Mouse (Mus musculus): ENCODE measurements around the gene Mrpl24. TPM values are rescaled to one million over a fixed set of nuclear protein-coding genes. Genes with fewer than 3 reads are reported as not detected.

Gene Mrpl24
- polyA plus RNA-seq, 1 experiment: 207 TPM

DNA sequence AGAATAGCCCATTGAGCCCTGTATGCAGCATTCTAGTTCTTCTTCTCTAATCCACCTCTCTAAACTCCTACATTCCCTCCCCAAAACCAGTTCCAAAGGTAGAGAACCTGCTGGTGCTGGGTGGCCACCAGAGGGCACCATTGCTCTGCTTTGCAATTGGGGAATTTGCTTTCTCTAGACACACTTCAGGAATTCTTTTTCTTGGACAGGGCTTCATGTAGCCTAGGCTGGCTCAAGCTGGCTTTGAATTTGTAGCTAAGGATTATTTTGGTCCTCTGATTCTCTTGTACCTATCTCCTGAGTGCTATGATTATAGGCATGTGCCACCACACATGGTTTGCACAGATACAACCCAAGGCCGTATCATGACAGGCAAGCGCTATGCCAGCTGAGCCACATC, 16.5 kb downstream of the Mrpl24 start:
- Histone ChIP-seq H3K9ac (ENCODE audit: low read depth, poor library complexity, severe bottlenecking) (no peak overlapping the region), H3K27ac (ENCODE audit: insufficient read depth, low read length) (no peak overlapping the region), H3K4me1 (ENCODE audit: control insufficient read depth, insufficient read depth, low read length) (peaks cover 2% of the 10 kb centered on the region)

DNA sequence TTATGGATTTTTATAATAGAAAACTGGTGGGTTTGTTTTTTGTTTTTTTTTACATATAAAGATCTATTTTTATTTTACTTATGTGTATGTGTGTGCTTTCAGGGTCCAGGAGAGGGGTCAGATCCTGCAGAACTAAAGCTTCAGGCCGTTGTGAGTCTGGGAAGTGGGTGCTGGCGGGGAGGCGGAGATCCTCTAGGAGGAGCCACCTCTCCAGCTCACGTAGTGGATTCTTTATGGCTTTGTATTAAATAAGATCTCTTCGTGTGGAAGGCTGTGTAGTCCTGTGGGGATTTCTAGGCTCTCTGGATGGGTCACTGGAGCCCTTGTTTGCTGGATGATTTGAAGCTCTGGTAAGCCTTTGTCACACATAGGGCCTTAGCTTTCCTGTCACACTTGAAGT, 21.3 kb downstream of the Mrpl24 start:
- Histone ChIP-seq H3K36me3 (ENCODE audit: control insufficient read depth, insufficient read depth, low read length, poor library complexity, severe bottlenecking) (peaks cover 52% of the 10 kb centered on the region), H3K27ac (ENCODE audit: insufficient read depth, low read length) (no peak overlapping the region), H3K4me3 (ENCODE audit: low read depth, low read length) (no peak overlapping the region), H3K27me3 (ENCODE audit: control insufficient read depth, insufficient read depth, low read length, poor library complexity, severe bottlenecking) (no peaks in the 10 kb centered on the region), H3K9ac (ENCODE audit: low read depth, poor library complexity, severe bottlenecking) (no peak overlapping the region), H3K4me1 (ENCODE audit: control insufficient read depth, insufficient read depth, low read length) (peaks cover 7% of the 10 kb centered on the region), H3K9me3 (replicated peaks; ENCODE audit: control insufficient read depth, insufficient read depth, low read length, poor library complexity, severe bottlenecking) (no peaks in the 10 kb centered on the region)
- TF ChIP-seq POLR2A (IDR thresholded peaks at IDR 0.05; ENCODE audit: insufficient read depth, low read length) (no peak), EP300 (IDR thresholded peaks at IDR 0.05; ENCODE audit: insufficient read depth, low read depth, low read length) (no peak), CTCF (IDR thresholded peaks at IDR 0.05; ENCODE audit: low read depth, low read length) (no peak)

More for the DNA sequence above, 16.5 kb downstream of the Mrpl24 start:
- H3K9me3 ChIP-seq (replicated peaks; ENCODE audit: control insufficient read depth, insufficient read depth, low read length, poor library complexity, severe bottlenecking): no peaks in the 10 kb centered on the region
- H3K27me3 ChIP-seq (ENCODE audit: control insufficient read depth, insufficient read depth, low read length, poor library complexity, severe bottlenecking): no peaks in the 10 kb centered on the region
- peaks cover 67% of the 10 kb centered on the region for H3K36me3 ChIP-seq (ENCODE audit: control insufficient read depth, insufficient read depth, low read length, poor library complexity, severe bottlenecking)
- no peak overlapping the region for H3K4me3 ChIP-seq (ENCODE audit: low read depth, low read length)
- TF ChIP-seq POLR2A (IDR thresholded peaks at IDR 0.05; ENCODE audit: insufficient read depth, low read length): no peak
- peak; percentile 88 for TF ChIP-seq CTCF (IDR thresholded peaks at IDR 0.05; ENCODE audit: low read depth, low read length)

DNA sequence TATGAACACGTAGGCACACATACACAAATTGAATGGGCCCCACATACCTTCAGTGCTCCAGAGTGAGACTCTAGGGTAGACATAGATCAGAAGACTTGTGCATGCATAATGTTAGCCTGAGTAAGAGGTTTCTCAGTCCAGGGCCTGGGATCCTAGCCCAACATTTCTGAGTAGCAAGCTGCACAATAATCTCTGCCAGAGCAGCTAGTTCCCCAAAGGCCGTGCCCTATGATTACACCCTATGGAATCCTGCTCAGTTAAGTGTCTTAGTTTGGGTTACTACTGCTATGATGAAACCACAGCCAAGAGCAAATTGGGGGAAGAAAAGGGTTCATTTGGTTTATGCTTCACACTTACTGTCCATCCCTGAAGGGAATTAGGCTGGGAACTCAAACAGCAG, 23.2 kb downstream of the Mrpl24 start:
- peaks cover 46% of the 10 kb centered on the region for H3K36me3 ChIP-seq (ENCODE audit: control insufficient read depth, insufficient read depth, low read length, poor library complexity, severe bottlenecking)
- no peak overlapping the region for H3K4me3 ChIP-seq (ENCODE audit: low read depth, low read length)
- H3K27me3 ChIP-seq (ENCODE audit: control insufficient read depth, insufficient read depth, low read length, poor library complexity, severe bottlenecking): no peaks in the 10 kb centered on the region
- no peak for TF ChIP-seq EP300 (IDR thresholded peaks at IDR 0.05; ENCODE audit: insufficient read depth, low read depth, low read length)
- H3K9me3 ChIP-seq (replicated peaks; ENCODE audit: control insufficient read depth, insufficient read depth, low read length, poor library complexity, severe bottlenecking): no peaks in the 10 kb centered on the region
- peaks cover 9% of the 10 kb centered on the region for H3K4me1 ChIP-seq (ENCODE audit: control insufficient read depth, insufficient read depth, low read length)
- H3K9ac ChIP-seq (ENCODE audit: low read depth, poor library complexity, severe bottlenecking): no peak overlapping the region
- H3K27ac ChIP-seq (ENCODE audit: insufficient read depth, low read length): no peak overlapping the region

DNA sequence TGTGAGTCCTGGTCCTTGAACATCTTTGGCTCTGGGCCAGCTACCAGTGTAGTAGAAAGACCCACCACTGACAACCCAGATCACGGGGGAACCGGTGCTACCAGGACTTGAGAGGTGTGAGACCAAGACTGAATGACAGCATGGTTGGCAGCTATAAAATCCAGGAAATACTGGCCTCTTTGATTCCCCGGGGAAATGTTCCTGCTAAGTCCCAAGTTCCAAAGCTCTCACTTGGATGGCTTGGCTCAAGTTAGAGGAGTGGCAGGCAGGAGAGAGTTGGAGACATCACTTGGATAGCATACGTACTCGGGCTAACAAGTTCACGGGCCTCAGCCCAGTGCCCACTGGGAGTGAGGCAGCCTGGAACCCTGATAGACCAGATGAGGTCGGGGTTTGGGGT, 24.3 kb downstream of the Mrpl24 start:
- Histone ChIP-seq H3K9me3 (replicated peaks; ENCODE audit: control insufficient read depth, insufficient read depth, low read length, poor library complexity, severe bottlenecking) (no peaks in the 10 kb centered on the region), H3K27me3 (ENCODE audit: control insufficient read depth, insufficient read depth, low read length, poor library complexity, severe bottlenecking) (no peaks in the 10 kb centered on the region; the same call in 1 of the 2 replicates), H3K9ac (ENCODE audit: low read depth, poor library complexity, severe bottlenecking) (no peak overlapping the region), H3K4me1 (ENCODE audit: control insufficient read depth, insufficient read depth, low read length) (peaks cover 10% of the 10 kb centered on the region), H3K27ac (ENCODE audit: insufficient read depth, low read length) (no peak overlapping the region), H3K36me3 (ENCODE audit: control insufficient read depth, insufficient read depth, low read length, poor library complexity, severe bottlenecking) (peaks cover 35% of the 10 kb centered on the region), H3K4me3 (ENCODE audit: low read depth, low read length) (no peak overlapping the region)
- TF ChIP-seq CTCF (IDR thresholded peaks at IDR 0.05; ENCODE audit: low read depth, low read length) (no peak), POLR2A (IDR thresholded peaks at IDR 0.05; ENCODE audit: insufficient read depth, low read length) (no peak), EP300 (IDR thresholded peaks at IDR 0.05; ENCODE audit: insufficient read depth, low read depth, low read length) (no peak)

DNA sequence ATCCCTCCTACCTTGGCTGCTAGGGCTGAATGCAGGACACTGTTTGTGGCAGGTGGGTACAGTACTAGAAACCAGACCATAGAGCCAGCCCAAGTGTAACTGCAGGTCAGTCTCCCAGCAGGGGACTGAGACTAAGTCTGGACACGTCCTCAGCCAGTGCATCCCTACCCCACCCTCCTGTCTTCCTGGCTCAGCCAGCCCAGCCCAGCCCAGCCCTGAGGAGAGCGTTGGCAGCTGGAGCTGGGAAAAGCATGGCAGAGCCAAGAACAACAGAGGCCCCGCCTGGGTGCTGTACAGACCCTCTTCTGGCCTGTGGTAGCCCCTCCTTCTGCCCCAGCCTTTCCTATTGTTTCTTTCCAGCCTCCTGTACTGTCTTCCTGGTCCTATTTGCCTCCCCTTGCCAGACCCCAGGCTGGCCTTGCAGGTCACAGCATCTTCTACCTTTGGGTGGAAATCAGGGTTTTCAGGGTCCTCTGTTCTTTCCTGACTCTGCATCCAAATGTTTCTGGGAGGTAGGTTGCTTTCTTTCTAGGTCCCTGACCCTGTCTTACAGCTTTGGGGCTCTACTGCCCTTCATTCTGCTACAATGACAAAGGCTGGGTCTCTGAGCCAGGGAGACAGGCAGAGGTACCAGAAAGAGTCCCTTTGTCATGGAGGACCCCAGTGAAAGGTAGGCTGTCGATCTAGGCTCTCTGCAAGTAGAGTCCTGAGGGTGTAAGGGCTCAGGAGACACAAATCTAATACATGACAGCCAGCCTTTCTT, 25.7 kb downstream of the Mrpl24 start:
- peaks cover 11% of the 10 kb centered on the region for H3K4me1 ChIP-seq (ENCODE audit: control insufficient read depth, insufficient read depth, low read length)
- H3K9ac ChIP-seq (ENCODE audit: low read depth, poor library complexity, severe bottlenecking): no peak overlapping the region
- no peak overlapping the region for H3K27ac ChIP-seq (ENCODE audit: insufficient read depth, low read length)
- TF ChIP-seq EP300 (IDR thresholded peaks at IDR 0.05; ENCODE audit: insufficient read depth, low read depth, low read length) (0 out of 2 replicates have a peak, but pooled peaks have one; percentile 40), CTCF (IDR thresholded peaks at IDR 0.05; ENCODE audit: low read depth, low read length) (no peak)
- H3K27me3 ChIP-seq (ENCODE audit: control insufficient read depth, insufficient read depth, low read length, poor library complexity, severe bottlenecking): no peaks in the 10 kb centered on the region; the same call in 1 of the 2 replicates
- H3K4me3 ChIP-seq (ENCODE audit: low read depth, low read length): no peak overlapping the region
- H3K9me3 ChIP-seq (replicated peaks; ENCODE audit: control insufficient read depth, insufficient read depth, low read length, poor library complexity, severe bottlenecking): no peaks in the 10 kb centered on the region
- peaks cover 22% of the 10 kb centered on the region; the same call in 1 of the 2 replicates for H3K36me3 ChIP-seq (ENCODE audit: control insufficient read depth, insufficient read depth, low read length, poor library complexity, severe bottlenecking)

DNA sequence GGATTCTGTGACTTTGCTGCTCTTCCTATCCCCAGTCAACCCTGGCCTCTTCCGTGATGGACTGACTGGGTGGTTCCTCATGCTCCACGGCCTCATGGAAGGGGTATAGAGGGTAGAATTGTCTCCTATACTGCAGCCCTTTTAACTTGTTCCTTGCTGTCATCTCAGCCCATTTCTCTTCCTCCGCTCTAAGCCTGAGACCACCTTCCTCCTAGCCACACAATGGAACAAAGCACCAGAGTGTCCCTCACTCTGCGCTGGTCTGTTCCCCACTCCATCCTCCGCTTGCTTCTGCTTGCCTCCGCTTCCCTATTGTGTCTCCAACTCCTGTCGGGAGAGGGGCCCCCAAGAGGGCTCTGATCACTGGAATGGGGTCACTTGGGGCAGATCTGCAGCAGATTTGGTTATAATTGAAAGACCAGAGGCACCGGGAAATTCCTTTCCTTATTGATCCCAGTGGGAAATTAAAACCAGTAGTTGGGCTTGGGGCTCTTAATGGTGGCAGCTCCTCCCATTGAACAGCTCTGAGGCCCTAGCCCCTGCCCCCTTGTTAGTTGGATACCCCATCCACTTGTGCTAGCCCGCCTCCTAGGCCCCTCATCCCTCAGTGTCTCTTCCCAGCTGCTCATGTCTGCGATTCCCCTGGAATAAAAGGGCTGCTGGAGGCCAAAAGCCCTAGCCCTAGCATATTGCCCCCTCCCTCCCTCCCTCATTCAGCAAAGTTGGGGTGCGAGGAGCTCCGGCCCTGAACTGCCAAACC, 26.7 kb downstream of the Mrpl24 start:
- TF ChIP-seq POLR2A (IDR thresholded peaks at IDR 0.05; ENCODE audit: insufficient read depth, low read length) (no peak), EP300 (IDR thresholded peaks at IDR 0.05; ENCODE audit: insufficient read depth, low read depth, low read length) (no peak), CTCF (IDR thresholded peaks at IDR 0.05; ENCODE audit: low read depth, low read length) (no peak)
- Histone ChIP-seq H3K4me1 (ENCODE audit: control insufficient read depth, insufficient read depth, low read length) (peaks cover 11% of the 10 kb centered on the region), H3K9me3 (replicated peaks; ENCODE audit: control insufficient read depth, insufficient read depth, low read length, poor library complexity, severe bottlenecking) (no peaks in the 10 kb centered on the region), H3K27ac (ENCODE audit: insufficient read depth, low read length) (no peak overlapping the region), H3K9ac (ENCODE audit: low read depth, poor library complexity, severe bottlenecking) (no peak overlapping the region), H3K4me3 (ENCODE audit: low read depth, low read length) (no peak overlapping the region), H3K27me3 (ENCODE audit: control insufficient read depth, insufficient read depth, low read length, poor library complexity, severe bottlenecking) (no peaks in the 10 kb centered on the region; the same call in 1 of the 2 replicates), H3K36me3 (ENCODE audit: control insufficient read depth, insufficient read depth, low read length, poor library complexity, severe bottlenecking) (peaks cover 16% of the 10 kb centered on the region; the same call in 1 of the 2 replicates)

Measured in ES-Bruce4 (cell line).